ENCODE assay signal across 8 mouse cellular contexts in genomic region chr19:28834388-28834787, GRCm38 (mm10). TPM values are rescaled to one million over a fixed set of nuclear protein-coding genes. Genes with fewer than 3 reads are reported as not detected.
DNase-seq lines count a peak whose midpoint lies in the region; ATAC-seq and TF ChIP-seq lines count a peak whose summit lies in the region.

No protein-coding gene starts in this region.

- H3K27me3 ChIP-seq in cerebellum, adult 2 months (ENCODE audit: control insufficient read depth, insufficient read depth, low read length) = no peaks in the 10 kb centered on the region
- peaks cover 10% of the 10 kb centered on the region for H3K27me3 ChIP-seq in forebrain, embryonic 11.5 days (ENCODE audit: control insufficient read depth, insufficient read depth, low read length)
- H3K27me3 ChIP-seq in kidney, embryonic 15.5 days = peaks cover 34% of the 10 kb centered on the region

- H3K36me3 ChIP-seq in forebrain, embryonic 11.5 days (ENCODE audit: control insufficient read depth, insufficient read depth, low read length) = no peaks in the 10 kb centered on the region
- H3K36me3 ChIP-seq in kidney, embryonic 15.5 days = no peaks in the 10 kb centered on the region

- H3K4me3 ChIP-seq in cerebellum, adult 2 months (replicated peaks; ENCODE audit: insufficient read depth, low read depth, low read length) = peak overlapping the region; percentile 97
- peak overlapping the region; percentile 55 for H3K4me3 ChIP-seq in forebrain, embryonic 11.5 days (ENCODE audit: low read depth, low read length)
- peak overlapping the region; percentile 54 for H3K4me3 ChIP-seq in kidney, embryonic 15.5 days (replicated peaks)

- no peak overlapping the region for H3K9ac ChIP-seq in forebrain, embryonic 11.5 days (ENCODE audit: low read length)
- no peak overlapping the region for H3K9ac ChIP-seq in kidney, embryonic 15.5 days

- no peaks in the 10 kb centered on the region; the same call in 1 of the 2 replicates for H3K4me1 ChIP-seq in cerebellum, adult 2 months (ENCODE audit: control insufficient read depth, insufficient read depth, low read length)
- H3K4me1 ChIP-seq in forebrain, embryonic 11.5 days (replicated peaks; ENCODE audit: control insufficient read depth, insufficient read depth, low read length) = 0 out of 2 replicates have a peak, but pooled peaks cover 2% of the 10 kb centered on the region
- peaks cover 19% of the 10 kb centered on the region for H3K4me1 ChIP-seq in kidney, embryonic 15.5 days

- peak; percentile 39 for ATAC-seq in forebrain, embryonic 11.5 days (replicated peaks; ENCODE audit: low FRiP score)
- peak; percentile 25; the same call in 1 of the 2 replicates for ATAC-seq in kidney, embryonic 15.5 days (replicated peaks; ENCODE audit: low FRiP score)

- H3K4me2 ChIP-seq in forebrain, embryonic 11.5 days (ENCODE audit: low read depth, low read length, severe bottlenecking) = peak overlapping the region; percentile 98
- peak overlapping the region; percentile 94 for H3K4me2 ChIP-seq in kidney, embryonic 15.5 days

- TF ChIP-seq POLR2A in cerebellum, adult 2 months (IDR thresholded peaks at IDR 0.05; ENCODE audit: borderline replicate concordance, insufficient read depth, low read length) = no peak

- 7% methylated on average over 10 of the region's 10 CpGs for WGBS in cerebellum, adult 2 months
- 8% methylated on average over 10 of the region's 10 CpGs for whole genome bisulfite sequencing in forebrain, embryonic 11.5 days
- 11% methylated on average over 10 of the region's 10 CpGs for WGBS in kidney, embryonic 15.5 days

- no peak overlapping the region for H3K27ac ChIP-seq in cerebellum, adult 2 months (ENCODE audit: insufficient read depth, low read length)
- H3K27ac ChIP-seq in forebrain, embryonic 11.5 days (ENCODE audit: low read depth, low read length) = no peak overlapping the region
- no peak overlapping the region for H3K27ac ChIP-seq in kidney, embryonic 15.5 days

- no peak for TF ChIP-seq CTCF in cerebellum, adult 2 months (IDR thresholded peaks at IDR 0.05; ENCODE audit: borderline replicate concordance, insufficient read depth, low read depth, low read length)

- no peaks in the 10 kb centered on the region for H3K9me3 ChIP-seq in forebrain, embryonic 11.5 days (ENCODE audit: control insufficient read depth, low read length)
- H3K9me3 ChIP-seq in kidney, embryonic 15.5 days (replicated peaks) = no peaks in the 10 kb centered on the region

- DNase-seq in cerebellum, adult 2 months = peak in 1 of 2 experiments; percentile 44
- no peak for DNase-seq in cerebellum, adult 8-10 months
- DNase-seq in ES-CJ7 (ENCODE audit: low read depth, low spot score) = peak; percentile 76
- peak; percentile 59 for DNase-seq in forebrain, embryonic 11.5 days (ENCODE audit: low spot score)
- DNase-seq in lung, postnatal 14 days = peak; percentile 17
- DNase-seq in yolk sac, embryonic 10.5 days (ENCODE audit: low spot score) = peak; percentile 33
- DNase-seq in gastrocnemius, adult 18-20 months (ENCODE audit: low spot score) = no peak

RNA-seq across cellular contexts. Expression of gene Slc1a1, which starts 0.5 kb away (rescaled TPM):
- 32.7 and 34.7 TPM in 2 replicates for polyA plus RNA-seq in cerebellum, adult 2 months (2012; rRNA removed)
- polyA plus RNA-seq in forebrain, embryonic 11.5 days (2014; fragmentation: Nextera tagmentation; extraction: Ambion mirVana) = 0.71 and 0.98 TPM in 2 replicates
- polyA plus RNA-seq in kidney, embryonic 15.5 days (2015; fragmentation: Nextera tagmentation; extraction: Ambion mirVana) = 3.9 and 4.3 TPM in 2 replicates
- 1 to 10 TPM; 3.1 to 3.6 TPM for total RNA-seq in gastrocnemius, adult 18-20 months (2021)

Comparison
In these comparisons a context has a peak if more than half of its experiments do, and no peak if none do; other contexts are left out.
1. DNase-seq: peak in ES-CJ7 (single experiment), forebrain, embryonic 11.5 days (single experiment), lung, postnatal 14 days (single experiment) and yolk sac, embryonic 10.5 days (single experiment); none in cerebellum, adult 8-10 months (single experiment) and gastrocnemius, adult 18-20 months (single experiment).
2. Peak in every context shown above with its lines, with median percentiles within 50 percentile points of each other: H3K4me3 ChIP-seq.